Mouse (Mus musculus): ENCODE measurements at regions not wholly inside any gene's neighbourhood (a gene's known extent, or its start where the extent isn't known, plus 50 kb on each side); places are given as distances from the start of the nearest gene placed in this dataset.
"Not testable (repeated sequence)": the region's sequence is repeated elsewhere in the genome, so short reads cannot be mapped to it uniquely, and the experiment has no call there.

DNA sequence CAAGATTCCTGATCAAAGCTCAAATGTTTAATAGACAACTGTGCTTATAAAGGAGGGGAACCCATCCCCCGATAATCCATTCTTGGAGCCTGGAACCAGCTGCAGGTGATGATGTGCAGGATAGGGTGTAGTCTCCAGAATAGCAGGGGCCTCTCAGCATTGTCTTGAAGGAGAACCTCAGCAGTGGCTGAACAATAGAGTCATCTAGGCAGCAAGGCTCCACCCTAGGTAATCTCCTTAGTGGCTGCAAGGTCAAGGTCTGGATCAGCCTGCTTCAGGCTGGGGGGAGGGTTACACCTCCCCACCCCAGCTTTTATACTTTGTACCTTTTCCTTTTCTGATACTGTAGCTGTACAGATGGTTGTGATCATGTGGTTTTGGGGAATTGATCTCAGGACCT is 116.8 kb upstream of the Mettl4 start:
- DNase-seq = no peak

DNA sequence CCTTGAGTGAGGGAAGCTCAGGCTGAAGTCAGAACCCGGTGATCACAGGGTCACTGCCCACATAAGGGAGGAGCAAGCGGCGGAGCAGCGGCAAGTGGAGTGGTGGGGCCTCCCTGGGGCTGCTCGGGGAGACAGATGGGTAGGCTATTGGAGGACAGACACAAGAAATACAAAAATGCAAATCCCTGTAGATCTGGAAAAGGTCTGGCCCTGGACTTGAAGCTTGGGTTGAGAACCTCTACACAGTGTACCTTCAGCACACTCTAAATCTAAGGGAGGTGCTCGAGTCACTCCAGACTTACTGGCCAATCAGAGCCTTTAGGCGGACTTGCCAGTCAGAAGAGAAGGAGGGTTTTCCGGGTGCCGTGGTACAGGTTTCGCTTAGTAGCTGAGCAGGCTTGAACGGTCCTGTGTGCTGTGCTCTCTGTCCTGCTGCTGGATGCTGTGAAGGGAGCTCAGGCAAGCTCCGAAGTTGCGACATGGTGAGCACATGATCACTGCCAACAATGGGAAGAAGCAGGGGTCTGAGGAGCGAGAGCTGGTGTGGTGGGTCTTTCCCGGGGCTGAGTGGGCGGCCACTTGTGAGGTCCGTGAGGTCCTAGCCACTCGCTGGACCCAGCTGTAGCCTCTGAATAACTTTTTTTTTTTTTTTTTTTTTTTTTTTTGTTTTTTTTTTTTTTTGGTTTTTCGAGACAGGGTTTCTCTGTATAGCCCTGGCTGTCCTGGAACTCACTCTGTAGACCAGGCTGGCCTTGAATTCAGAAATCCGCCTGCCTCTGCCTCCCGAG is 114.9 kb upstream of the Mettl4 start:
- peak; percentile 61 to 73 for DNase-seq

DNA sequence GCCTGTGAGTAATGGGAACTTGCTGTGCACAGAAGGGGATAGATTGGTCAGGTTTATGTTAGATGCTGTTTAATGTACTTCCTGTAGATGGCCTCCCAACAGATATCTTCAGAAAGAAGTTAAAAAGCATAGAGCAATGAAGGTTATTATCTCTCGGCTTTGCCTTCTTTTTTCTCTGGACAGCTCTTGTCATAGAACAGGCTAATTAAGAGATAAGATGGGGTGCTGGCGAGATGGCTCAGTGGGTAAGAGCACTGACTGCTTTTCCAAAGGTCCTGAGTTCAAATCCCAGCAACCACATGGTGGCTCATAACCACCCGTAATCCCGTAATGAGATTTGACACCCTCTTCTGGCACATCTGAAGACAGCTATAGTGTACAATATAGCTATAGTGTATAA is 104.9 kb upstream of the Mettl4 start:
- DNase-seq = not testable (repeated sequence)

DNA sequence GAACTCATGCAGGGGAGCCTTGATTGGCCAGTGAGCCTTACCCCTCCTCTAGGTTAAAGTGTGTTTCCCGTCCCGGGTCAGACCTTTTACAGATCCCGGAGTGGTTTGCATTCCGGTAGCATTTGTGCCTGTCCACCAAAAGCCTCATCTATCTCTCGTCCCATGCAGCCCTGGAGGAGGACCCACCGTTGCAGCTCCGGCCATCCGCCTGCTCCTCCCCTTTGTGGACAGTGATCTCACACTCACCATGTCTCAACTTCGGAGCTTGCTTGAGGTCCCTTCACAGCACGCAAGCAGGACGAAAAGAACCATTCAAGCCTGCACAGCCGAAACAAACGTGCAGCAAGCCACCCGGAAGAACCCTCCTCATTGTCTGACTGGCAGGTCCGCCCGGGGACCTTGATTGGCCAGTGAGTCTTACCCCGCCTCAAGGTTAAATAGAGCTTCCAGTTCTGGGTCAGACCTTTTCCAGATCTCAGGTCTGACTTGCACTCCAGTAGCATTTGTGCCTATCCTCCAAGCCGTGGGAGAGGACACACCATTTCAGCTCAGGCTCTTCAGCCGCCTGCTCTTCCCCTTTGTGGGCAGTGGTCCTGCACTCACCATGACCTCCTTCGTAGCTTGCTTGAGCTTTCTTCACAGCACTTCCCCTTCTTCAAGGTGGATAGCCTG is 84.8 kb upstream of the Mettl4 start:
- peak; percentile 79 to 82 for DNase-seq

DNA sequence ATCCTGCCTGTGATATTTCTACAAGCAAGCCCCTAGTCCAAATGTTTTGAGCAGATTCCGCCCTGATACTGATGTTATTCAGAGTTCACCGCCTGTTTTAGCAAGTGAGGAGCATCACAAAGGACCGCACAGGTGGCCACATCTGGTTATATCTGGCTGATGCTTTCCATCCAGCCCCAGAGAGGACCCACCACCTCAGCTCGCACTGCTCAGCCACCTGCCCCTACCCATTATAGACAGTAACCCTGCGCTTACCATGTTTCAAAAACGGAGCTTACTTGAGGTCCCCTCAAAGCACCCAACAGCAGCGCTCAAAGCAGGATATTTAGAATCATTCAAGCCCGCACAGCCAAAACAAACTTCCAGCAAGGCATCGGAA is 84.2 kb upstream of the Mettl4 start:
- DNase-seq = not testable (repeated sequence)

DNA sequence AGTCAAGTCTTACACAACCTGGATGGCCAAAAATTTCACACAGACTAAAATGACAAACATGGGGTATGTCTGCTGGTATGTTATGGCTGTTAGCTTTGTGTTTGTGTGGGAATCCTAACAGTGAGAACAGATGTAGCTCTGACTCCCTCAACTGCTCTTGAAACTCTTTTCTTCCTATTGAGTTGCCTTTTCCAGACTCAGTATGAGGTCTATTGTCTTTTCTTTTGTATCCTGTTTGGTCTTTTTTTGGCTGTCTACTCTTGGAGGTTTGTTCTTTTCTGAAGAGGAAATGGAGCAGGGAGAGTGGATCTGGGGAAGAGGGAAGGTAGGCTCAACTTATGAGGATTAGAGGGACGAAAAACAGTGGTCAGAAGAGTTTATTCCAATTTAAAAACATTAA is 76.6 kb upstream of the Mettl4 start:
- DNase-seq = not testable (repeated sequence)

DNA sequence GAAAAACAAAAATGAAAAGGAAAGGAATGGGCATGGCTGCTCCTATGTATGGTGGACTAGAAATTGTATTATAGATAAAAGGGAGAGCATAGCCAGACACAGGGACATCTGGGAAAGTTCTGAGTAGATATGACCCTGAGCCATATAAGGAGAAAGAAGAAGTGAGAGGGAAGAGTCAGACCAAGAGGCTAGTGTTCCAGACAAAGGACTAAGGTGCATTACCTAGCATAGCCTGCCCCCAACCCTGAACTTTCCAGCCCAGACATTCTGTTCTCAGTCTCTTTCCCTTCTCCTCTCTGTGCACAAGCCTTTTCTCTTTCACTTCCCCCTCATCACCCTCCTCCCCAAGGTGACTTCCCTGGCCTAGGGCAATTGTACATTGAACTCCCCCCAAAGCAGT is 58.9 kb upstream of the Mettl4 start:
- no peak for DNase-seq
